Mouse (Mus musculus): Measurements from ENCODE around the gene Cyp21a1. TPM values are rescaled to one million over a fixed set of nuclear protein-coding genes. Genes with fewer than 3 reads are reported as not detected.

The Cyp21a1 gene
- polyA plus RNA-seq, 1 experiment from 2014 or later, result not detected

- Histone ChIP-seq H3K9me3 (peaks cover 19% of the 10 kb centered on the region), H3K36me3 (no peaks in the 10 kb centered on the region), H3K4me3 (no peak overlapping the region), H3K9ac (no peak overlapping the region), H3K27me3 (replicated peaks) (no peaks in the 10 kb centered on the region), H3K27ac (replicated peaks) (no peak overlapping the region; the same call in 1 of the 2 replicates), H3K4me2 (no peak overlapping the region), H3K4me1 (0 out of 2 replicates have a peak, but pooled peaks cover 7% of the 10 kb centered on the region)
- no peak for ATAC-seq (ENCODE audit: extremely low read depth, insufficient number of reproducible peaks, low FRiP score, low TSS enrichment)
- WGBS, result 57% methylated on average over 9 of the region's 9 CpGs
Observed at GRCm38 (mm10) chr17:34777680-34778325, 26.6 kb downstream of the Cyp21a1 start.

- Histone ChIP-seq H3K27me3 (replicated peaks) (no peaks in the 10 kb centered on the region), H3K4me3 (no peak overlapping the region), H3K27ac (replicated peaks) (no peak overlapping the region), H3K36me3 (no peaks in the 10 kb centered on the region), H3K9ac (no peak overlapping the region), H3K4me1 (no peaks in the 10 kb centered on the region), H3K4me2 (no peak overlapping the region), H3K9me3 (0 out of 2 replicates have a peak, but pooled peaks cover 3% of the 10 kb centered on the region)
- 51% methylated on average over 3 of the region's 3 CpGs for WGBS
- no peak for ATAC-seq (ENCODE audit: extremely low read depth, insufficient number of reproducible peaks, low FRiP score, low TSS enrichment)
Observed at GRCm38 (mm10) chr17:34761471-34761870, 42.9 kb downstream of the Cyp21a1 start.

Small RNAs within 50 kb of the gene (microRNA-seq; reads per million reads assigned to microRNA genes)
- gene Gm27471 (not detected), gene Mir6970 (0.61 reads per million), gene Mir6971 (1.2 reads per million)

Other genes with a start within 250 kb of the Cyp21a1 start
- gene Notch4, start 240.3 kb downstream of the Cyp21a1 start, polyA plus RNA-seq (2015; fragmentation: Nextera tagmentation; extraction: Ambion mirVana), result 5.5 and 7.0 TPM in 2 replicates
- gene Gpsm3, start 214.8 kb downstream of the Cyp21a1 start, polyA plus RNA-seq (2015; fragmentation: Nextera tagmentation; extraction: Ambion mirVana), result 6.8 and 7.0 TPM in 2 replicates
- 7.0 and 7.3 TPM in 2 replicates for gene Pbx2, start 213.3 kb downstream of the Cyp21a1 start, polyA plus RNA-seq (2015; fragmentation: Nextera tagmentation; extraction: Ambion mirVana)
- 3.7 and 4.0 TPM in 2 replicates for gene Ager, start 206.7 kb downstream of the Cyp21a1 start, polyA plus RNA-seq (2015; fragmentation: Nextera tagmentation; extraction: Ambion mirVana)
- gene Rnf5, start 200.9 kb downstream of the Cyp21a1 start, polyA plus RNA-seq (2015; fragmentation: Nextera tagmentation; extraction: Ambion mirVana), result 106 and 120 TPM in 2 replicates
- gene Agpat1, start 200.3 kb downstream of the Cyp21a1 start, polyA plus RNA-seq (2015; fragmentation: Nextera tagmentation; extraction: Ambion mirVana), result 53.6 and 54.2 TPM in 2 replicates
- 1.0 and 1.2 TPM in 2 replicates for gene Egfl8, start 188.6 kb downstream of the Cyp21a1 start, polyA plus RNA-seq (2015; fragmentation: Nextera tagmentation; extraction: Ambion mirVana)
- gene Ppt2, start 176.1 kb downstream of the Cyp21a1 start, polyA plus RNA-seq (2015; fragmentation: Nextera tagmentation; extraction: Ambion mirVana), result 26.1 and 27.6 TPM in 2 replicates
- 0.15 and 0.31 TPM in 2 replicates for gene Prrt1, start 175.0 kb downstream of the Cyp21a1 start, polyA plus RNA-seq (2015; fragmentation: Nextera tagmentation; extraction: Ambion mirVana)
- 10.4 and 10.7 TPM in 2 replicates for gene Fkbpl, start 159.8 kb downstream of the Cyp21a1 start, polyA plus RNA-seq (2015; fragmentation: Nextera tagmentation; extraction: Ambion mirVana)
- 56.1 and 56.2 TPM in 2 replicates for gene Atf6b, start 157.4 kb downstream of the Cyp21a1 start, polyA plus RNA-seq (2015; fragmentation: Nextera tagmentation; extraction: Ambion mirVana)
- gene Tnxb, start 134.0 kb downstream of the Cyp21a1 start, polyA plus RNA-seq (2015; fragmentation: Nextera tagmentation; extraction: Ambion mirVana), result 1.3 and 1.4 TPM in 2 replicates
- 0.11 and 0.21 TPM in 2 replicates for gene C4b, start 60.7 kb downstream of the Cyp21a1 start, polyA plus RNA-seq (2015; fragmentation: Nextera tagmentation; extraction: Ambion mirVana)
- 17.4 and 18.3 TPM in 2 replicates for gene Stk19, start 32.4 kb upstream of the Cyp21a1 start, polyA plus RNA-seq (2015; fragmentation: Nextera tagmentation; extraction: Ambion mirVana)
- gene Dxo, start 32.5 kb upstream of the Cyp21a1 start, polyA plus RNA-seq (2015; fragmentation: Nextera tagmentation; extraction: Ambion mirVana), result 32.3 and 34.9 TPM in 2 replicates
- gene Skiv2l, start 45.6 kb upstream of the Cyp21a1 start, polyA plus RNA-seq (2015; fragmentation: Nextera tagmentation; extraction: Ambion mirVana), result 27.3 and 30.6 TPM in 2 replicates
- 68.5 and 70.9 TPM in 2 replicates for gene Nelfe, start 45.8 kb upstream of the Cyp21a1 start, polyA plus RNA-seq (2015; fragmentation: Nextera tagmentation; extraction: Ambion mirVana)
- 2.3 and 5.6 TPM in 2 replicates for gene Cfb, start 58.0 kb upstream of the Cyp21a1 start, polyA plus RNA-seq (2015; fragmentation: Nextera tagmentation; extraction: Ambion mirVana)
- gene Zbtb12, start 74.9 kb upstream of the Cyp21a1 start, polyA plus RNA-seq (2015; fragmentation: Nextera tagmentation; extraction: Ambion mirVana), result 1.5 and 2.0 TPM in 2 replicates
- not detected in 2 replicates for gene Gm20547, start 77.5 kb upstream of the Cyp21a1 start, polyA plus RNA-seq (2015; fragmentation: Nextera tagmentation; extraction: Ambion mirVana)
- gene C2, start 93.7 kb upstream of the Cyp21a1 start, polyA plus RNA-seq (2015; fragmentation: Nextera tagmentation; extraction: Ambion mirVana), result 0.84 and 1.9 TPM in 2 replicates
- 38.8 and 42.4 TPM in 2 replicates for gene Ehmt2, start 93.9 kb upstream of the Cyp21a1 start, polyA plus RNA-seq (2015; fragmentation: Nextera tagmentation; extraction: Ambion mirVana)
- 0.15 TPM in 1 of 2 replicates, not detected in the other for gene Slc44a4, start 109.9 kb upstream of the Cyp21a1 start, polyA plus RNA-seq (2015; fragmentation: Nextera tagmentation; extraction: Ambion mirVana)
- 18.1 and 19.2 TPM in 2 replicates for gene Neu1, start 126.7 kb upstream of the Cyp21a1 start, polyA plus RNA-seq (2015; fragmentation: Nextera tagmentation; extraction: Ambion mirVana)
- gene Hspa1b, start 154.7 kb upstream of the Cyp21a1 start, polyA plus RNA-seq (2015; fragmentation: Nextera tagmentation; extraction: Ambion mirVana), result 0.19 and 0.20 TPM in 2 replicates
- not detected in 2 replicates for gene Gm20481, start 165.4 kb upstream of the Cyp21a1 start, polyA plus RNA-seq (2015; fragmentation: Nextera tagmentation; extraction: Ambion mirVana)
- gene Hspa1a, start 167.6 kb upstream of the Cyp21a1 start, polyA plus RNA-seq (2015; fragmentation: Nextera tagmentation; extraction: Ambion mirVana), result 3.9 TPM in 2 replicates
- gene Hspa1l, start 168.1 kb upstream of the Cyp21a1 start, polyA plus RNA-seq (2015; fragmentation: Nextera tagmentation; extraction: Ambion mirVana), result 2.1 and 2.2 TPM in 2 replicates
- gene Lsm2, start 177.3 kb upstream of the Cyp21a1 start, polyA plus RNA-seq (2015; fragmentation: Nextera tagmentation; extraction: Ambion mirVana), result 145 and 153 TPM in 2 replicates
- 59.9 and 63.0 TPM in 2 replicates for gene Vars, start 196.4 kb upstream of the Cyp21a1 start, polyA plus RNA-seq (2015; fragmentation: Nextera tagmentation; extraction: Ambion mirVana)
- 0.45 and 0.52 TPM in 2 replicates for gene Vwa7, start 212.0 kb upstream of the Cyp21a1 start, polyA plus RNA-seq (2015; fragmentation: Nextera tagmentation; extraction: Ambion mirVana)
- 3.2 and 4.2 TPM in 2 replicates for gene Sapcd1, start 223.5 kb upstream of the Cyp21a1 start, polyA plus RNA-seq (2015; fragmentation: Nextera tagmentation; extraction: Ambion mirVana)
- 4.0 and 4.1 TPM in 2 replicates for gene Msh5, start 242.2 kb upstream of the Cyp21a1 start, polyA plus RNA-seq (2015; fragmentation: Nextera tagmentation; extraction: Ambion mirVana)
- gene Clic1, start 245.4 kb upstream of the Cyp21a1 start, polyA plus RNA-seq (2015; fragmentation: Nextera tagmentation; extraction: Ambion mirVana), result 351 and 389 TPM in 2 replicates